Mouse (Mus musculus) megakaryocyte progenitor cell, adult 5-6 weeks (primary cell): ENCODE measurements around the gene Spag16. TPM values are rescaled to one million over a fixed set of nuclear protein-coding genes. Genes with fewer than 3 reads are reported as not detected.

ENCODE experiments used
- ATAC-seq: replicated peaks from 2 replicates; pipeline ENCODE4 v1.8.0; 2016; ENCODE audit warnings: mild to moderate bottlenecking, moderate TSS enrichment, inconsistent platforms; ENCODE audit not compliant: poor library complexity
- total RNA-seq, 2 experiments: library from RNA; stranded (forward) in 1 of 2; stranded (reverse) in 1 of 2; fragments of 157-497, 149-512 nt in 1 of 2; fragments of 200-1000 nt in 1 of 2; gene quantifications; 2 replicates each; pipeline versions ENCODE4 v1.2.3 to v1.2.4; 2015 to 2017

Gene Spag16
- total RNA-seq, 2 experiments from 2014 or later = not detected

DNA sequence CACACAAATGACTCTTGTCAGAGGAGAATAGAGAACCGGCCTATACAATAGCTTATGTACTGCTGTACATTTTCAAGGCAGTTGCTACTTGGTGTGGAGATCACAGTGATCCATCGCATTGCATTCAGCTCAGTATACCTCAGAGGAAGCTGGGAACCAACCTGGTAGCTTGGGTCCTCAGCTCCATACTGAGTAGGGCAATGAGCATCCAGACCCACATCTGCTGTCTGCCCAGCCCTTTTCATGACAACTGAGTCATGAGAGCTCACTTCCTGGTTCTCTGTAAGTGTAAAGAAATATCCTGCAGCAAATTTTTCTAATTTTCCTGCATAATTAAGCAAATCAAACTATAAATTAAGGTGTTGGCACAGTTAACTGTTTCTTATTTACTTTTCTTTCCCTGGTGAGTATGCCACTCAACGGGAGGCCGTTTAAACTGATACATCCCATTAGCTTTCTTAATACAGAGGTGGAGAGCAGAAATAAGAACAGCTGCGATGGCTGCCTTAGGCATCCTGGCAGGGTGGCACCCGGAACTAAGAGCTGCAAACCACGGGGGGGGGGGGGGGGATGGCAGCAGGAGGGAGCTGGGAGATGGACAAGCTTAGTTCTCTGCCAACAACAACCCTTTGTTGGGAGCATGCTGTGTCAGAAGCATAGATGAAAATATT lies 255.6 kb downstream of the Spag16 start:
- ATAC-seq = no peak

DNA sequence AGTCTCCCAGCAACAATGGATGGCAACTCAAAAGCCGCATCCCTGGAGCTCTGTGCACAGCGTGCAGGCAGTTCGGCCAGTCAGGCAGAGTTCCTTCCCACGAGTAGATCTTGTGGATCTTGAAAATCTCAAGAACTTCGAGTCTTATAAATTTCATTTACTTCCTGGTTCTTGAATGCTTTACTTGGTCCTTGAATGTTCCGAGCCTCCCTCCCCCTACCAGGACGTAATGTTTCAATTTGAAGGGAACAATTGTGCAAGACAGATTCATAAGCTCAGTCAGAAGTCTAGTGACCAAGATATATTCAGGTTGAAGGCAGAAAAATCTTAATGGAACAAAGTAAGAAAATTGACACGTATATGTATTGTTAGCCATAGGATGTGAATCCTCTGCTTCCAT lies 277.9 kb downstream of the Spag16 start:
- ATAC-seq = no peak

DNA sequence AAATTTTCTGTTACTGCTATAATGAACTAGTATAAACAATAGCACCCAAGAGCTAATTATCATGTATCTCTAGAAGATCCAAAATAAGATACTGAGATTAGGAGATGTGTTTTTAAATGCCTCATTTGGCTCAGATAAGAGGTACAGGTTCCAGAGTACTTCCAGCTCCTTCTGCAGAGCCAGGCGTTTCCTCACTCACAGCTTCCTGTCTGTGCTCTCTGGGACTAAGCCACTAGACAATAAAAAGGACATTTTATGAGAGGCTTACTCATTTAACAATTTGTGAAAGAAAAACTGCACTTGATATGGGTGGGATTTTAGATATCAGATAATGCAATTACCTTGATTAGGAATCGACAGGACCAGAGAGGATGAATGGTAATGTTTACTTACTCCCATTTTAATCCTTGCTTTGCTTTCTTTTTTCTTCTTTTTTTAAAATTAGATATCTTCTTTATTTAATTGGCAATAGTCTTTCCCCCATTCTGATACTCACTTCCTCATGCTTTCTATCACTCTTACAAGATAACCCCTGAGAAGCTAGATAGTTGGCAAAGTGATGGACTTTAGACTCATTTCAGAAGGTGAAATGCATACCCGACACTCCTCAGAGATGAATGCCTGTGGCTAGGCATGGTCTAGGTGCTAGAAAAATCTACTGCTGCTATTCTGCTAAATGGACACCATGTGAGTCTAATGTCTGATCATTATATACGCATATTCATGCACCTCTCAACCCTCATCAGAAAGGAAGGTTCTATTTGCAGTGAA lies 289.6 kb downstream of the Spag16 start:
- ATAC-seq = no peak

DNA sequence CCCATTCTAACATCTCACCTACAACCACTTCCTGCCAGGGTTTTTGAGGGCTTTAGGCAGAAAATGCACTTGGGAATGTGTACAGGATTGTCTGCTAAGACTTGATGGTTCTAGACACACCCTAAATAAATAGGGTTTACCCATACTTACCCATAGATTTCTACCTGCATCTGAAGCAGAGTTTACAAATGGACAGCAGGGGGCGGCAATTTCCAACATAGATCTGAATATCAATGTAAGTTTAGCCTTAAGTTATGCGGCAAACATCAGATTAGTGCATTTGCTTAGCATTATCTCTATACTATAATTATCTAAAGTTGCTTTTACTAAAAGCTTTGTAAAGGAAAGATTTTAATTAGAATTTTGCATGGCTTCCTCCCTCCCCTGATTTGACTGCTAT lies 301.3 kb downstream of the Spag16 start:
- ATAC-seq = peak; percentile 57; the same call in 1 of the 2 replicates

DNA sequence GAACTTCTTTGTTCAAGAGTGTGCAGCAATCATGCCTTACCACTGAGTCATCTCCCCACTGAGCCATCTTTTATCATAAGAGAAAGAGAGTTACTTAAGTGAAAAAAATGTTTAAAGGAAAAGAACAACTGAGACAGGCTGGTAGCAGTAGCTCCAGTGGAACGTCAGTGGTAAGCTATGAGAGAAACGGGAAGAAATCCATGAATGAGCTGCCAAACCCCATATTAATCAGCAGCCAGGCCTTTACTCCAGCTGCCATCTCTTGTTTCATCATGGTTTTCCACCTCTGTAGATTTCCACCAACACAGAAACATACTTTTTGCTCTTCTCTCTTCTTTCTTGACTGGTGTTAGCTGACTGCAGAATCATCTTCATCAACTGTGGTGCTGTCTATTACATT lies 308.8 kb downstream of the Spag16 start:
- no peak for ATAC-seq

DNA sequence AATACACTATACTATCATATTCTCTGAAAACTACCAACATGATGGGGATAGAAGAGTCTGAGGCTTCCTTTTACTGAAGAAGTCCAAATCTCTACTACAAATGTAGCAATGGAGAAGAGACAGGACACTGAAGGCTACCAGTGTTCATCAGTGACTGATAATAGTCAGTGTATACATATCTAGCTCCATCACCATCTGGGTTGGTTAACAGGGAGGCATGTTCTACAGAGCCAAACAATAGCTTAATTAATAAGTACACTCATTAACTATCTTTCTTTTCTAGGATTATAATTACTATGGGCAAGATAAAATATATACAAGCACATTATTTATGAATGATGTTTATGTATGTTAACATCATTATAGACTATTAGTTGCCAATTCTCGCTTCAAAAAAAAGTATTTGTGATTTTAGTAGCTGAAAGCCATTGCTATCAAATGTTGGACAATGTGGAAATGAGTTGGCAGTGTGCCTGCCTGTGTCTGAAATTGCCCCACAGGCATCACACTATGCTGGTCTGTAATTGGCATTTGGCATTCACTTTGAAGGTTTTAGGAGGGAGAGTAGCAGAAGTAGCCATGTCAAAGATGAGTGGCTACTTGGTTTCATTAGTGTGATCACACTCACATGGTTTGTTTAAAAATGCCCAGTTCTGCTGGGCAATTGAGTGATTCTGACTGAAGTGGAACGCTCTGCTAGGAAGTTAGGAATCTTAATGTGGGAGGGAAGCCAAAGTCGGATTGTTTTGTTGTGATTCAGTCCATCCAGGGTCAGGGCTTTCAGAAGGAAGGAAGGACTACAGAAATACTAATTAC lies 338.8 kb downstream of the Spag16 start:
- no peak for ATAC-seq

DNA sequence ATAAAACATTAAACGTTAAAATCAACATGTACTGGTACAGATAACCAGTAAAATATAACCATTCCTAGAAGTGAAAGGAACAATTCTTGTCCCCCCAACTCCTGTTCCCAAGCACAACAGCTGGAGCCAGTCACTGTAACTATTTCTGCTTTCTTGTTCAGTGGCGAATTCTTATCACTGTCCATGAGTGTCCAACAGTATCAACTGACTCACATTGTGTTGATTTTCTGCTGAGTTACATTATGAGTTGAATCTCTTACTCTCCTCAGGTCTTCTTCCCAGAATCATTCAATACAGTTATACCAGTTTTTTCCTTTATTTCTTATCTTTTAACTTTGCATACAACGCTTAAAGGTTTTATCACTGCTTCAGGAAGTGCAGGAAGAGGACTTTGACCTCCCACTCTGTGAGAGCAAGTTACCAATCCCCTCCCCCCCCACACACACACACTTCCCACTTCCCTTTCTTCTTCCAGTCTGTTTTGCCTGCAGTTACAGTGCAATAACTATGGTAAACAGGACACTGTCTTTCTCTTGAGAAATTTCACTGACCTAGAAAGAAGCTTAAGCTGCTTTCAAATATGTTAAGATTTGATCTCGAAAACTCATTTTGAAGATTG lies 353.5 kb downstream of the Spag16 start:
- ATAC-seq = peak; percentile 72

DNA sequence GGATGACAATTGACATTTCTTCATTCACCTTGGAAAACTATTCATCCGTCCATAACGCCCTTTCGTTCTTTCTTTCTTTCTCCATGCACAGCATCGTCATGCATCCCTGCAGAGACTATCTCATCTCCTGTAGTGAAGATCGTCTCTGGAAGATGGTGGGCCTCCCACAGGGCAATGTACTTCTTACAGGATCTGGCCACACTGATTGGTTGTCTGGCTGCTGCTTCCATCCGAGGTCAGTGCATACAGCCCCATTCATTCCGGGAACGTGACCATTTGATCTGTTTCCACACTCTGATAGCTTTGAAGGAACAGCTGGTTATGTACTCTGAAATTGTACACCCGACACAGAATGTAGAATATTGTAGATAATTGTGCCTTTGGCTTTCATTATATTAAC lies 438.0 kb downstream of the Spag16 start:
- ATAC-seq = no peak

DNA sequence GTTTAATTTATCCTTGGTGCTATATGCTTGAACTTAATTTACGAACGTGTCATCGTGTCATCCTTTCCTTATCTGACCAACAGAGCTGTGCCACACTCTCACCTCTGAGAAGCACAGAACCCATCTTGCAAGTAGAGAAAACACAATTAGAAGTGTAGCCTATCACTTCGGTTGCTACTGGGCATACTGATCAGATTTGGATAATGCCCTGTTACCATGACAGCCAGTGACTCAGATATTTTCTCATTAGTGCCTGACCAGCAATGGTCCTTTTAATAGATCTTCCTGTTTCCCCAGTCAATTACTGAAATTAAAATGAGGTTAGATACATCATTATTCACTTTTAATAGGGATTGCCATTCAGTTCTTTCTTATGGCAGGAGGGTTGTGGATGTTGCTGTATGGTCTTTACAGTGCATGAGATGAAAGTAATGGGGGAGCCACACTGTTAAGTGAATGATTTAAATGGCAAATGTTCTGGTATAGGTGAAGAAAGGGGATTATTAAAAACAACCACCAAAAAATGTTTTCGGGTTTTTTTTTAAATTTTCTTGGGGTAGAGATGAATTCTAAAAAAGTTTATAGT lies 439.2 kb downstream of the Spag16 start:
- no peak for ATAC-seq

DNA sequence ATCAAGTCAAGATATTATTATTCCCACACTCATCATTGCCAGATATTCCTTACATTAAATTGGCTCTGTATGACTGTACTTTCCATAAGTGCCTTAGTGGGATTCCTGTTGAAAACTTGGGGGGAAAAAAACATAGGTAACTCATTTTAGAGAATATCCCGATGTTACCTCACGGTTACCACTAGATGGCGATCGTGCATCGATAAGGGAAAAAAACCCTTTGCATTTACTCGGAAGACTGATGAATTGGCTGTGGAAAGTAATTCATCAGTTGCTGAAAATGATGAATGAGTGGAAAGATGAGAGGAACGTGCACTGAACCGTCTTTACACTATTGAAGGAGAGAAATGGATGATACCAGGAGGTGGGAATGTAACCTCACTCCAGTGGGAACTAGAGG lies 443.4 kb downstream of the Spag16 start:
- peak; percentile 46; the same call in 1 of the 2 replicates for ATAC-seq

DNA sequence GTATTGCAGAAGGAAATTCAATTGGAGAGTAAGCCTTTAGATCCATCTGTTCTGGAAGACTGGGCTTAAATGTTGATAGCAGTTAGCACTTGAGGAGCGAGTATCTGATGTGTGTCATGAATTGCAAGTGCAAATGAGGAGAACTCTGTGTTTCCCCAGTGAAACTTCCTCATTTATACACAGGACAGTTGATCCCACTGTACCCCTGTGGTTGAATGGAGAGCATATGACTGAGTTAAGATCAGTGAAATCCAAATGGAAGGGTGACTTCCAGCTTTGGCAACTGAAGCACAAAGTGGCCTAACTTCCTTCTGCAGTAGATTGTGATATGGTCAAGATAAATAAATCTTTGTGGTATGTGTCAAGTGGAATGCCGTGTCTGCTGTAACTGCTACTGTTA lies 446.0 kb downstream of the Spag16 start:
- peak; percentile 76 for ATAC-seq

DNA sequence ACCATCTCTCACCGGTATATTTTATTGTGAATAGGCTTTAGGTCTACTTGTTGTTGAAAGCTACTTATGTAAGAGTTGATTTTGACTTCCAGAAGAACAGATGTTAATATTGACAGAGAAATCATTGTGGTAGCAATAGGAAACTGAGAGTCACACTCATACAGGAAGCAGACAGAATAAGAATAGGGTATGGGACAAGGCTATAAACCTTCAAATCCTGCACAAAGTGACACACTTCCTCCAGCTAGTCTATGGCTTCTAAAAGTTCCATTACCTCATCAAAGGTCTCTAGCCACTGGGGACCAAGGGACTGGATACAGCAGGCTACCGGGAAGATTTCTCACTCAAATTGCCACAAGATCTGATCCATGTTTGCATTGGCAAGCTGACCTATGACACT lies 452.5 kb downstream of the Spag16 start:
- no peak for ATAC-seq

DNA sequence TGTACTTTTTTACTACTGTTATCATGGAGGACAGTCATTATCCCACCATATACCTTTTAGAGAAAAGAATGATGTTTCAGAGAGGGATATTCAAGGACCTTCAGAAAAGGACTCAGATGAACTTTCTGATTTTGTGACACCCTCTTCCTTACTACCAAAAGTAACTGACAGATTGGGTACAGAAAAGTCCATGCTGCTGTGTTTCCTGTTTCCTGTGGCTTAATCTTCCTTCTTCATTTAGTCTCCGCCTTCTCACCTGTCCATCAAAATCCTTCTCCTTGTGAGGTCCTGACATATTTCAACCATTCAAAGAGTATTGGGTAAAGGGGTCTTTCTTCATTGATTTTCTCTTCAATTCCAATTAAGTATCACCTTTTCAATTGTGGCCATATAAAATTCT lies 456.6 kb downstream of the Spag16 start:
- ATAC-seq = peak; percentile 60

DNA sequence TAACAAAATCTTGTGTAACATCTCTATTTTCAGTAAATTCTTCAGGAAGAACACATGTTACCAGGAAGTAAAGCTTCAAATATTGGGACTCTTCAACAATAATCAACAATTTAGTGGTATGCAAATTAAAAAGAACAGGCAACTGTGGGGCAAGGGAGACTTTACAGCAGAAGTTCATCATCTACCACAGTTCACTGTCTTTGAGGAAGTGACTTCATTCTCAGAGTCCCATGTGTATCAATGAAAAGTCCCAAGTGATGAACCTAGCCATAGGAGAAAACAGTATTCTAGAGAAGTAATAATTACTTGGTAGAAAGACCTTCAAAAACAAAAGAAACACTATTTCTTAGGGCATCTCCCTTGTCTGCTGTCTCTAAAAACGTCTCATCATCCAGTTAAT lies 457.4 kb downstream of the Spag16 start:
- ATAC-seq = no peak

DNA sequence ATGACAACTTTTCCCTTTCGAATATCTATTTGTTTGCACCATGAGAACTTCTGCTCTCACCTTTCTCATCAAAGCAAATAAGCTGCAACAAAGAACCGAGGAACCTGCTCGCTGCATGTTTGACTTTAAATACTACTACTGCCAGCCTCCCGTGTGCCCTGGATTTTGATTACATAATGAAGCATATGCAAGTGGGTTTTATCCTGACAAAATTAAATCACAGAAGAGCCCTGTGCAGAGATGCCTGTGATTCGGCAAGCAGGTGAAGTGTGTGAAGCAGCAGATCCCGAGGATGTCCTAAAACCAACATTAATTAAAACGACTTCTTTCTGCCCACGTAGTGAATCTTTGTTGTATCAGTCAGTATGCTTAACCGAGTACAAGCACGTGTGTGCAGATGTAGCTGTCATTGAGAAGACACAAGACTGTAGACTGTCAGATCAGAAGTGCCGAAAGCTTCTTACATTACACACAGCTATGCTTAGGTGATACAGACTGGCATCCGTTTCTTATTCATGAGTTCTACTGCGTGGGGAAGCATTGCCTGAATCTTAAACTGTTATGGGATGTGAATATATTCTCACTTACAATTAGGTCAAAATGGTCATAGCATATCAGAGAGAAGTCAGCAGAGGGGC lies 489.5 kb downstream of the Spag16 start:
- no peak for ATAC-seq

DNA sequence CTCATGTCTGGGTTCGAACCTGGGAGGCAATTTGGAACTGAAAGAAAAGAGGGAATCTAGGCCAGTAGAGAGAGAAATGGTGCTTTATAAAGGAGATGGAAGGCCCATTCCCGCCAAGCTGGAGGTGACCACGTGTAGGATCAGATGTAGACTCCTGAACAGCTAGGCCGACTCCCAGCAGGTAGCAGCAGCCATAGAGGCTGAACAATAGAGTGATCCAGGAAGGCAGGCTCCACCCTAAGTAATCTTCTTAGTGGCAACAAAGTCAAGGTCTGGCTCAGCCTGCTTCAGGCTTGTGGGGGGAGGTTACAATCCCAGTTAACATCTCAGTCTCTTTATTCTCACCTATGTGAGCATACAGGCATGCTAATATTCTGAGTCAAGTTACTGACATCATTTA lies 494.2 kb downstream of the Spag16 start:
- ATAC-seq = no peak

DNA sequence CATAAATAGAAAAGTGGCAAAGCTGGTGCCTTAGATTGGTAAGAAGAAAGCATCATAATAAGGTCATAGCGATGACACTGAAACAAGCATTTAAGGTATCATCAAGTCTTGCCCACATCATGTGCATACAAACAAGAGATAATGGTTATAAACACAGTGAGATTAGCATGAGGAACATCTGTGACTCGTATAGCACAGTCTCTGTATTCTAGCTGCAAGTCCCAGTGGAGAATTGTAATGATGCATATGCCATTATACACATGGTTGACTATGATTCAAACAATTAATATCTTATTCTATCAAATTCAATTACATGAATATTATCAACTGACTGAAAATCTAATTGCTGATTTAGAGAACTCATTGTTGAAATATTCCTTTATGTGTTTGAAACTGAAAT lies 519.4 kb downstream of the Spag16 start:
- no peak for ATAC-seq

DNA sequence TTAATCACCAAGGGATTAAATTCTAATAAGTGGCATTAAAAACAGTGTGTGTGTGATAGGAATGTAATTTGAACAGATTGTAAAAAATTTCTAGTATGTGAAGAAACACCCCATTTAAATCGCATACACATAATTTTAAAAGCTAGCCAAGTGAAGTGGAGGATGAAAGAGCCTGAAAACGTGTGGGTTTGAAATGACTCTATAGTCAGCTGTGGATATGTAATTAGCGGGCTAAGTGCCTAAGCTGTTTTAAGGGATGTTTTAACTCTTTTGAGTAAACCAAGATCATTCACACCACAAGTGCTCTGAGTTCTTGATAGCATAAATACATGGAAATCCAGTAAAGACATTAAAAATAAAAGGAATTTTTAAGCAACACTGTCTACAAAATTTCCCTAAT lies 524.6 kb downstream of the Spag16 start:
- ATAC-seq = no peak

DNA sequence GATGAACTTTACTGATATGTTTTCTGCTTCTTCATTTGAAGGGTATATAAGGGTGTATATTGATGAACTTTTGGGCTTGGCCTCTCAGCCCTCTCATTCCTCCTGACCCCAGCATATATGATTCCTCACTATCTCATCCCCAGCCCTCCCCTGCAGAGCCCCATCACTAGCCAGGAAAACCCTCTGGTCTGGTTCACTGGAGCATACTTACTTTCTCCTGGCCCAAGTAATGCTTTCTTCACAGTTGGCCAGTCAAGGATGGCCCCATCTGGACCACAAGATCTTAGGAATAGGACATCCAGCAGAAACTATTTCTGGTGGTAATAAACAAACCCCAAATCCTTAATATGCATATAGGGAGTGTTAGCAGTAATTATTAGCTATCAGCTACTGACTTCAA lies 527.2 kb downstream of the Spag16 start:
- no peak for ATAC-seq

DNA sequence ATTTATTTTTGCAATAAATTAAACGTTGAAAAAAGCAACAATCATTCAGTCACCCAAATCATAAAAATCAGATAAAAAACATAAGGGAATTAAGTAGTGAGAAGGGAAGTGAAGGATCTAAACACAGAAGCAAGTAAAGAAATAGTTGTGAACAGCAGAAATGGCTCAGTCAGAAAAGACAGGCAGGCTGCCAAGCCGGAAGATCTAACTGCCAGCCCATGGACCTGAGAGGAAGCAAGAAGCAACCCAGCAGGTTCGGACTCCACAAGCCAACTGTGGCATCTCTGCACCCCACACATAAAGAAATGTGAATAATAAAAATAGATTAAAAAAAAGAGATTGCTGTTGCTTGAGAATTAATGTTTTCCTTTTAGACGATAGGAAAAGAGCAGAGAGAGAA lies 545.0 kb downstream of the Spag16 start:
- ATAC-seq = no peak

DNA sequence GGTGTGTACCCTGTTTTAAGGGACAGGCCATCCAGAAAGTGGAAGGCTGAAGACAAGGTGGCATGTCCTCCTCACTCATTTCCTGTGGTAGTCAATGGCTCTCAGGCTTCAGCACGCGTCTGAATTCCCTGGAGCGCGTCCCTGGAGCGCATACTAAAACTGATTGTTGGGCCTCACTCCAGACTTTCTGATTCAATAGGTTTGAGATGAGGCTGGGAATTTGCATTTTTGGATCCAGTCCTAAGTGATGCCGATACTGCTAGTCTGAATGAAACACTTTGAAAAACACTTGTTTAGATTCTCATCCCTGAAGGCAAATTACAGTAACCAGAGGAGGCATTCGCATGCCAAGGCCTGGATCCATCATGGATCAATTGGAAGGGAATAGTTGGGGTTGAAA lies 553.3 kb downstream of the Spag16 start:
- no peak for ATAC-seq
